Mouse (Mus musculus) ES-E14 (cell line): ENCODE data around the gene BC004004.

Experiments
- CHD2 ChIP-seq: IDR thresholded peaks from 2 replicates; pipeline ENCODE4 v1.6.1; 2014; ENCODE audit warnings: mild to moderate bottlenecking, low read depth, low read length, inconsistent platforms
- HCFC1 ChIP-seq: IDR thresholded peaks from 2 replicates; pipeline ENCODE4 v1.6.1; 2012; ENCODE audit warnings: low read length, inconsistent platforms, borderline replicate concordance; ENCODE audit not compliant: insufficient read depth
- MAFK ChIP-seq: IDR thresholded peaks from 2 replicates; pipeline ENCODE4 v1.6.1; 2014; ENCODE audit warnings: mild to moderate bottlenecking, low read depth, low read length, inconsistent platforms; ENCODE audit not compliant: insufficient read depth
- ZC3H11A ChIP-seq: IDR thresholded peaks from 2 replicates; pipeline ENCODE4 v1.6.1; 2012; ENCODE audit warnings: low read depth, mild to moderate bottlenecking, inconsistent platforms, low read length, borderline replicate concordance

DNA sequence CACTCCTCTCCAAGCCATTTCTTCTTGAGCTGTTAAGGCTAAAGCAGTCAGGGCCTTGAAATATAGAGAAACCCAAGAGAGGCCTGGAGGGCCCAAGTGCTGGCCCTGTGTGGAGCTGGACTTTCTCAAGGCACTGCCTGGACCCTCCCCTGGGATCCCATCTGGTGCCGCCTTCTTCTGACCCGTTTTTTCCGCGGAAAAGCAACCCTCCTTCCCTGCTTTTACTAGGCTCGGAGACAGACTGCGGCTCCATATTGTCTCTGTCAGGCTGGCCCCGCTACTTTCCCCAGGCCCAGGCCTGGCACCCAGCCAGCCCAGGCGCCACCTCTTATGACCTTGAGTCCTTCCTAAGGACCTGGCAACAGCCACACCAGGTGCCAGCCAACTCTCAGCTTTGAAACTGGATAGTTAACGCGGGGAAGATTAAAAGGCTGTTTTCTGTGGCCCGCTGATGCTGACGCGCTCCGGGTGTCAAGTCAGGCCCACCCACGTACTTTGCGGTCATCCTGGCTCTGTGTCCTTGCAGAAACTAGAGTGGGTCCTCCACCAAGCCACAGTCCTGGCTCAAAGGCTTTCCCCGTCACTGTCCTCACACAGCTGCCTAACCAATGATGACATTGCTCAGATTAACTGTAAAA lies 87.4 kb downstream of the BC004004 start:
- TF ChIP-seq HCFC1 (no peak), MAFK (no peak), ZC3H11A (no peak), CHD2 (no peak)
